Mouse (Mus musculus) liver, embryonic 15.5 days (tissue): Measurements from ENCODE around the gene Tmem179. TPM values are rescaled to one million over a fixed set of nuclear protein-coding genes. Genes with fewer than 3 reads are reported as not detected.

Experiments used
- ATAC-seq: fragments of 200-750 bp; cut with Nextera tagmentation; 2 replicates; pipeline ENCODE4 v1.8.0; 2017; ENCODE audit warnings: moderate number of reproducible peaks, mild to moderate bottlenecking, moderate library complexity; ENCODE audit not compliant: insufficient read depth
- H3K27ac ChIP-seq: fragments of 300-500 bp; sonication (generic); replicated peaks from 2 replicates; pipeline ENCODE4 v1.5.1; 2015; ENCODE audit warnings: mild to moderate bottlenecking, inconsistent platforms
- H3K27me3 ChIP-seq: fragments of 300-500 bp; sonication (generic); 2 replicates; pipeline ENCODE4 v1.6.1; 2015; ENCODE audit warnings: mild to moderate bottlenecking, inconsistent platforms
- H3K36me3 ChIP-seq: fragments of 300-500 bp; sonication (generic); replicated peaks from 2 replicates; pipeline ENCODE4 v1.6.1; 2015; ENCODE audit warnings: moderate library complexity, mild to moderate bottlenecking, inconsistent platforms
- H3K4me1 ChIP-seq: fragments of 300-500 bp; sonication (generic); replicated peaks from 2 replicates; pipeline ENCODE4 v1.6.1; 2015; ENCODE audit warnings: inconsistent platforms
- H3K4me2 ChIP-seq: fragments of 300-500 bp; sonication (generic); 2 replicates; pipeline ENCODE4 v1.6.1; 2015; ENCODE audit warnings: moderate library complexity, mild to moderate bottlenecking, inconsistent platforms
- H3K4me3 ChIP-seq: fragments of 300-500 bp; sonication (generic); replicated peaks from 2 replicates; pipeline ENCODE4 v1.5.1; 2015; ENCODE audit warnings: mild to moderate bottlenecking, inconsistent platforms
- H3K9ac ChIP-seq: fragments of 300-500 bp; sonication (generic); 2 replicates; pipeline ENCODE4 v1.6.1; 2015; ENCODE audit warnings: moderate library complexity, mild to moderate bottlenecking, inconsistent platforms
- H3K9me3 ChIP-seq: fragments of 300-500 bp; sonication (generic); replicated peaks from 2 replicates; pipeline ENCODE4 v1.6.1; 2016; ENCODE audit warnings: inconsistent platforms
- WGBS: fragments of 180-500 bp; shearing (Covaris S2); methylation state at CpG from one replicate; pipeline ENCODE4 v1.1.7; 2015; ENCODE audit warnings: mixed read lengths; ENCODE audit not compliant: insufficient replicate concordance; 5-methylcytosine and 5-hydroxymethylcytosine counted together
- polyA plus RNA-seq: library from polyadenylated mRNA; unstranded; fragments of >200 nt; fragmentation: Nextera tagmentation; extraction: Ambion mirVana; gene quantifications from 2 replicates; pipeline ENCODE4 v1.2.1, GENCODE M21; 2015

Gene Tmem179
- polyA plus RNA-seq: 0.03 and 0.05 TPM in 2 replicates

DNA sequence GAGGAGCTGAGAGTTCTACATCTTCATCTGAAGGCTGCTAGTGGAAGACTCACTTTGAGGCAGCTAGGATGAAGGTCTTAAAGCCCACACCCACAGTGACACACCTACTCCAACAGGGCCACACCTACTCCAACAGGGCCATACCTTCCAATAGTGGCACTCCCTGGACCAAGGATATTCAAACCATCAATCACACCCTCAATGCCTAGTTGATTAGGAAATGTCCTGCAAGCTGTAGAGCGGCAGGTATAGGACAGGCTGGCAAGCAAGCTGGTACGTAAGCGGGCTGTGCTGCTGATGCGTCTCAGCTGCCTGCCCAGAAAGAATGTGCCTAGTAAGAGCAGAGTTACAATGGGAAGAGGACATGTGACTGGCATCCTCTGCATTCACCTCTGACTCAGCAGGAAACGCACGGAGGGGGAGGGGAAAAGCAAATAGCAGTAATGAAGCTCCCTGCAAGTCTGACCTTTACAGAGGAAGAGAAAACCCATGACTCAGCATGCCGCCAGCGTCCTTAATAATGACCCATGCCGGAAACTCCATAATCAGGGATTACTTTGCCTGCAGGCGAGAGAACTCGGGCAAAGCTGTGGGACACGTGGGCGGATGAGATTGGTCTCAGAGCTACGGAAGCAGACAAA, at the start of gene Tmem179:
Gene Tmem179, minus strand, starts transcription at position 51 of the 641 bp plus-strand sequence.
- Histone ChIP-seq H3K4me3 (no peak within 1 kb of the TSS), H3K4me1 (peaks cover 5% of the 10 kb centered on the region; the same call in 1 of the 2 replicates), H3K4me2 (no peak within 1 kb of the TSS), H3K36me3 (no peaks in the 10 kb centered on the region), H3K27me3 (peaks cover 5% of the 10 kb centered on the region; the same call in 1 of the 2 replicates), H3K27ac (no peak within 1 kb of the TSS), H3K9me3 (no peaks in the 10 kb centered on the region), H3K9ac (no peak within 1 kb of the TSS)
- ATAC-seq: peak; percentile 59
- 10% methylated on average over 14 of the region's 14 CpGs for WGBS

GRCm38 (mm10) chr12:112563011-112563410, 46.5 kb upstream of the Tmem179 start:
- Histone ChIP-seq H3K27ac (no peak overlapping the region), H3K9ac (no peak overlapping the region), H3K4me3 (no peak overlapping the region), H3K4me2 (no peak overlapping the region), H3K27me3 (no peaks in the 10 kb centered on the region), H3K9me3 (no peaks in the 10 kb centered on the region), H3K4me1 (peaks cover 12% of the 10 kb centered on the region; the same call in 1 of the 2 replicates), H3K36me3 (no peaks in the 10 kb centered on the region)
- 52% methylated on average over 6 of the region's 6 CpGs for WGBS
- no peak for ATAC-seq

DNA sequence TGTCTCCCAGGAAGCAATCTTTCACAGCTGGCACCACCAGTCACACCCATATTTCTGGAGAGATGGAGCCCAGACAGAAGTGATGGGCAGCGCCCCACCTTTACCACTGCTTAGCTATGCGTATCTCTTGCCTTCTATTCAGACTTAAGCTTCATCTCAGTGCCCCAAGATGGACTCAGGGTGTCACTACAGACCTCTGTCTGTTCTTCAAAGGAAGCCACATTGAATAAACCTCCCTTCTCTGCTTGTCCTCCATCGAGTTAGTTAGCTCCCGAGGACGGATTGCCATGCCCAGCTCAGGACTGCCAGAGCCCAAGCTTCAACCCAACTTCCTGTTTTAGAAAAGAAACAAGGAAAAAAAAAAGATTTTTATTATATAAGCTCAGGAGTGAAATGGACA, 45.9 kb upstream of the Tmem179 start:
- no peaks in the 10 kb centered on the region for H3K36me3 ChIP-seq
- H3K9me3 ChIP-seq: no peaks in the 10 kb centered on the region
- WGBS: 48% methylated on average over 5 of the region's 5 CpGs
- H3K4me3 ChIP-seq: no peak overlapping the region
- no peak for ATAC-seq
- no peak overlapping the region for H3K4me2 ChIP-seq
- no peak overlapping the region for H3K27ac ChIP-seq
- peaks cover 12% of the 10 kb centered on the region; the same call in 1 of the 2 replicates for H3K4me1 ChIP-seq
- H3K9ac ChIP-seq: no peak overlapping the region
- no peaks in the 10 kb centered on the region for H3K27me3 ChIP-seq

GRCm38 (mm10) chr12:112561163-112561562, 44.6 kb upstream of the Tmem179 start:
- no peak for ATAC-seq
- Histone ChIP-seq H3K36me3 (no peaks in the 10 kb centered on the region), H3K4me2 (no peak overlapping the region), H3K27ac (no peak overlapping the region), H3K4me3 (no peak overlapping the region), H3K9ac (no peak overlapping the region), H3K27me3 (no peaks in the 10 kb centered on the region), H3K4me1 (peaks cover 12% of the 10 kb centered on the region; the same call in 1 of the 2 replicates), H3K9me3 (no peaks in the 10 kb centered on the region)
- WGBS: 53% methylated on average over 3 of the region's 3 CpGs

GRCm38 (mm10) chr12:112560176-112560797, 43.7 kb upstream of the Tmem179 start:
- H3K4me2 ChIP-seq: no peak overlapping the region
- no peak overlapping the region for H3K9ac ChIP-seq
- H3K4me1 ChIP-seq: peaks cover 12% of the 10 kb centered on the region; the same call in 1 of the 2 replicates
- H3K9me3 ChIP-seq: no peaks in the 10 kb centered on the region
- no peak overlapping the region for H3K27ac ChIP-seq
- WGBS: 43% methylated on average over 5 of the region's 5 CpGs
- H3K4me3 ChIP-seq: no peak overlapping the region
- no peaks in the 10 kb centered on the region for H3K27me3 ChIP-seq
- no peaks in the 10 kb centered on the region for H3K36me3 ChIP-seq
- ATAC-seq: peak; percentile 30

DNA sequence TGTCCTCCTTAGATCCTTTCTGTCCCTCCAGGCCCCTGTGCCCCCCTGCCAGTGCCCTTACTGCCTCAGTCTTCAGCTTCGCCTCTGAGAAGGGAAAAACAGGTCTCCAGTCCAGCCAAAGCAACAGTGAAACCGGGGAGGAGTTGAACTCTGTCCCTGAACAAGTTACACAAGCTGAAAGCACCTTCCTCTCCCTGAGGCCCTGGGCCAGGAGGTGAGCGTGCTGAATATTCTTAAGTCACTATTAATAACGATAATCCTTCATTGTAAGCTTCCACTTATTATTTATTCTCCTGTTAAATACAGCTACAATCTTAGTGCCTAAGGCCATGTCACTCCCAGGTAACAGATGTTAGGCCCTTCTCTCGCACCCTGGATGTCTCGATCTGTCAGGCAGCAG, 43.1 kb upstream of the Tmem179 start:
- ATAC-seq: no peak
- no peak overlapping the region for H3K4me3 ChIP-seq
- WGBS: 56% methylated on average over 6 of the region's 6 CpGs
- no peak overlapping the region for H3K9ac ChIP-seq
- no peaks in the 10 kb centered on the region for H3K36me3 ChIP-seq
- peaks cover 12% of the 10 kb centered on the region; the same call in 1 of the 2 replicates for H3K4me1 ChIP-seq
- no peak overlapping the region for H3K4me2 ChIP-seq
- no peaks in the 10 kb centered on the region for H3K9me3 ChIP-seq
- H3K27me3 ChIP-seq: no peaks in the 10 kb centered on the region
- H3K27ac ChIP-seq: no peak overlapping the region

DNA sequence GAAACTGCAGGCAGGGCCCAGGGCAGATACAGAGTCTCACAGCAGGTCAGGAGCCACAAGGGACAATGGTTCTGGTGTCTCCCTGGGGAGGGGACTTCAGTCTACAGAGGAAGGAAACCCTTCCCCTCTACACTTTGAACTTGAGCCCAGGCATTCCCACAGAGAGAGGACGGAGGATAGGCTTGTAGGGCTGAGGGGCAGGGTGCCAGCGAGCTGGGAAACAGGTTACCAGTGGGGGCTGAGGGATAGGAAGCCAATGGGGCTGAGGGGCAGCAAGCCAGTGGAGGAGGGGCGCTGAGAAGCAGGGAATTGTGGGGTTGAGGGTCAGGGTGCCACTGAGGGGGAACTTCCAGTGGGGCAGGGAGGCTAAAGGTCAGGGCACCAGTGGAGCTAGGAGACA, 42.7 kb upstream of the Tmem179 start:
- H3K9ac ChIP-seq: no peak overlapping the region
- H3K9me3 ChIP-seq: no peaks in the 10 kb centered on the region
- no peak overlapping the region for H3K4me2 ChIP-seq
- H3K27me3 ChIP-seq: no peaks in the 10 kb centered on the region
- 31% methylated on average over 3 of the region's 3 CpGs for WGBS
- no peak overlapping the region for H3K27ac ChIP-seq
- ATAC-seq: no peak
- H3K36me3 ChIP-seq: no peaks in the 10 kb centered on the region
- H3K4me3 ChIP-seq: no peak overlapping the region
- H3K4me1 ChIP-seq: peaks cover 12% of the 10 kb centered on the region; the same call in 1 of the 2 replicates

DNA sequence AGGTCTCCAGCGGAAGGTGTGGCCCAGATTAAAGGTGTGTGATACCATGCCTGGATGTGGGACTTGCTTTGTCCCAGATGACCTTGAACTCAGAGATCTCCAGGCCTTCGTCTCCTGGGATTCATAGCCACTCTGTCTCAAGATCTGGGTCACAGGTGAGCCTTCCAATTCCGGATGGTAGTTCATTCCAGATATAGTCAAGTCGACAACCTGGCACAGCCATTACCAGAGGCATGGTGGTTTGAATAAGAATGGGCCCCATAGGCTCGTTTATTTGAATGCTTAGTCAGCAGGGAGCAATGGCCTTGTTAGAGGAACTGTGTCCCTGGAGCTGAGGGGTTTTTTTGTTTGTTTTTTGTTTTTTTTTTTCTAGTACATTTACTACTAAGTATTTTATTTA, 40.7 kb upstream of the Tmem179 start:
- no peak overlapping the region for H3K9ac ChIP-seq
- no peak for ATAC-seq
- H3K27me3 ChIP-seq: no peaks in the 10 kb centered on the region
- H3K27ac ChIP-seq: no peak overlapping the region
- 66% methylated on average over 5 of the region's 5 CpGs for WGBS
- no peak overlapping the region for H3K4me2 ChIP-seq
- no peak overlapping the region for H3K4me3 ChIP-seq
- H3K9me3 ChIP-seq: no peaks in the 10 kb centered on the region
- no peaks in the 10 kb centered on the region for H3K36me3 ChIP-seq
- peaks cover 12% of the 10 kb centered on the region; the same call in 1 of the 2 replicates for H3K4me1 ChIP-seq

GRCm38 (mm10) chr12:112556531-112557060, 40.0 kb upstream of the Tmem179 start:
- 52% methylated on average over 9 of the region's 9 CpGs for WGBS
- ATAC-seq: no peak

GRCm38 (mm10) chr12:112554900-112555299, 38.4 kb upstream of the Tmem179 start:
- ATAC-seq: no peak
- Histone ChIP-seq H3K4me2 (no peak overlapping the region), H3K4me3 (no peak overlapping the region), H3K9me3 (no peaks in the 10 kb centered on the region), H3K27me3 (no peaks in the 10 kb centered on the region), H3K9ac (no peak overlapping the region), H3K27ac (no peak overlapping the region), H3K4me1 (peaks cover 8% of the 10 kb centered on the region; the same call in 1 of the 2 replicates), H3K36me3 (no peaks in the 10 kb centered on the region)
- 44% methylated on average over 12 of the region's 12 CpGs for WGBS

More at GRCm38 (mm10) chr12:112556531-112557060, 40.0 kb upstream of the Tmem179 start:
- H3K4me3 ChIP-seq: no peak overlapping the region
- no peak overlapping the region for H3K27ac ChIP-seq
- H3K27me3 ChIP-seq: no peaks in the 10 kb centered on the region
- no peaks in the 10 kb centered on the region for H3K36me3 ChIP-seq
- no peaks in the 10 kb centered on the region for H3K9me3 ChIP-seq
- no peak overlapping the region for H3K9ac ChIP-seq
- no peak overlapping the region for H3K4me2 ChIP-seq
- H3K4me1 ChIP-seq: peaks cover 12% of the 10 kb centered on the region; the same call in 1 of the 2 replicates

DNA sequence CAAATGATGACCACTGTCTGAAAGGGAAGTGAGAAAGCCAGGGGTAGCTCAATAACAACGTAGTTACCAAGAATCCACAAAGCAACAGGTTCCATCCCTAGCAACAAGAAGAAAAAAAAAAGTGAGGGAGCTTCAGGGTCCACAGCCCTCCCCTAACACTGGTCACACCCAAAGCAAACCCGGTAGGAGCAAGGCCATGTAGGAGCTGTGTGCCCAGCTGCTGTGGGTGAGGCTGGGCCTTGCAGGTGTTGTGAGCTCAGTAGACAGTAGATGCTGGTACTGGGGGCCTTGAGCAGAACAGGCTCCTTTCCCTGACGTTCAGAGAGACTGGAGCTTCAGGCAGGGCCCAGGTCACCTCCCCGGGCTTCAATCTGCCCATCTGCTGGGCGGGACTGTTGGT, 36.0 kb upstream of the Tmem179 start:
- Histone ChIP-seq H3K4me1 (no peaks in the 10 kb centered on the region; the same call in 1 of the 2 replicates), H3K27me3 (no peaks in the 10 kb centered on the region), H3K9me3 (no peaks in the 10 kb centered on the region), H3K4me3 (no peak overlapping the region), H3K9ac (no peak overlapping the region), H3K4me2 (no peak overlapping the region), H3K27ac (no peak overlapping the region), H3K36me3 (no peaks in the 10 kb centered on the region)
- no peak for ATAC-seq
- 41% methylated on average over 5 of the region's 5 CpGs for WGBS
